Mouse (Mus musculus) bone marrow macrophage, adult 2 months (primary cell): ENCODE measurements around the gene Dck.

Source experiments
- CTCF ChIP-seq: IDR thresholded peaks from 2 replicates; pipeline ENCODE4 v1.5.1; 2012; ENCODE audit warnings: low read depth, mild to moderate bottlenecking, low read length, moderate library complexity
- POLR2A ChIP-seq: IDR thresholded peaks from 2 replicates; pipeline ENCODE4 v1.6.1; 2012; ENCODE audit warnings: mild to moderate bottlenecking, low read depth, low read length, borderline replicate concordance

DNA sequence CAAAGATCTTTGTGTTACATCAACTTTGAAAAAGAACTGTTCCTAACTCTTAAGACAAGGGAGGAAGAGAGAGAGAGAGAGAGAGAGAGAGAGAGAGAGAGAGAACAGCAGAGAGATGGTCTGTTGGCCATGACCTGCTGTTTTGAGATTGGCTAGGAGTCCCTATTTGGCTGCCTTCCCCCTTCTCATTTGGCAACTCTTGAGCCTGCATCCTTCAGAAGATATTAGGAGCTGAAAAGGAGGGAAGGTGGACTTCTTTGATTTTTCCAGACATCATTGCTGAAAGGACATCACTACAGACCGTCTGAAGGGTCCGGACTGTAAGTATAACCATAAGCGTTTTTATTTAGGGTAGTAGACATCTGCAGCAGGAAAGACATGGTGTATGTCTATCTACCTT lies 28.9 kb downstream of the Dck start:
- TF ChIP-seq CTCF (no peak), POLR2A (no peak)
